Mouse (Mus musculus): ENCODE results near the gene Itgb3.

Gene Itgb3

DNA sequence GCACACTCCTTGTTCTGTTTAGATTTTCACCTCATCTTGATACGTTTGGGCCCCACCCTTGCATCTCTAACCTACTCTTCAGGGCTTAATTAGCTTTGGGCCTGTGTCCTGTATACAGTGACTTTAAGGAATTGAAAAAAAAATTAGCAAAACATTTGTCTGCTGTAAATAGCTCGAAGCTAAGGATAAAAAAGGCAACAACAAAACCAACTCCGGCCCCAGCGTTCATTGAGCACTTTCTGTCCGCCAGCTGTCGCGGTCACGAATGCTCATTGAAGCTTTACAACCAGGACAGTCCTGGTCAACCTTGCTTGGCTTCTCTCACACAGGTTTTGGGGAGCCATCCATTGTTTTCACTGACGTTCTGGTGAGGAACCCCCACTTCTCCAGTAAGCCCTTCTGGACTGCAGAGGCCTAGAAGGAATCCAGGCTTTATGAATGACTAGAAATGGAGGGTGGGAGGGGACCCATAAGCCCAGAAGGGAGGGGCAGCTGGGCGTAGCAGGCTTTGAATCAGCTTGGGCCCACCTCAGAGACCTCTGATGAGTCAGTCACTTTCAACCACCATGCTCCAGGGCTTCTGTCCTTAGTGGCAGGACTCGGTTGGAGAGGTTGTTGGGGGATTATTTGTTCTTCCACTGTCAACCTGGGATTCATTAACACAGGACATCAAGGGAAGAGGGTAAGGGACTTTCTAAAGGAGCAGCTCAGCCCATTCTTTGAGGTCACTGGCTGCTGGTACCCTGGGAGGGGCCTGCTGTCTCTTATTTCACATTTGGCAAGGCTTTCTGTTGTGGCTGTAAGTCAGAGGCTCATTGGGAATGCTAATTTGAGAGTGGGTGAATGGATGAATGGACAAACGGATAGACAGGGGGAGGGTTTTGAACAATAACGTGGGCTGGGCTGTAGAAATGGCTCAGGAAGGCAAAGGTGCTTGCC lies 11.6 kb downstream of the Itgb3 start:
- no peak for DNase-seq (ENCODE audit: low spot score in 2 of 2)

DNA sequence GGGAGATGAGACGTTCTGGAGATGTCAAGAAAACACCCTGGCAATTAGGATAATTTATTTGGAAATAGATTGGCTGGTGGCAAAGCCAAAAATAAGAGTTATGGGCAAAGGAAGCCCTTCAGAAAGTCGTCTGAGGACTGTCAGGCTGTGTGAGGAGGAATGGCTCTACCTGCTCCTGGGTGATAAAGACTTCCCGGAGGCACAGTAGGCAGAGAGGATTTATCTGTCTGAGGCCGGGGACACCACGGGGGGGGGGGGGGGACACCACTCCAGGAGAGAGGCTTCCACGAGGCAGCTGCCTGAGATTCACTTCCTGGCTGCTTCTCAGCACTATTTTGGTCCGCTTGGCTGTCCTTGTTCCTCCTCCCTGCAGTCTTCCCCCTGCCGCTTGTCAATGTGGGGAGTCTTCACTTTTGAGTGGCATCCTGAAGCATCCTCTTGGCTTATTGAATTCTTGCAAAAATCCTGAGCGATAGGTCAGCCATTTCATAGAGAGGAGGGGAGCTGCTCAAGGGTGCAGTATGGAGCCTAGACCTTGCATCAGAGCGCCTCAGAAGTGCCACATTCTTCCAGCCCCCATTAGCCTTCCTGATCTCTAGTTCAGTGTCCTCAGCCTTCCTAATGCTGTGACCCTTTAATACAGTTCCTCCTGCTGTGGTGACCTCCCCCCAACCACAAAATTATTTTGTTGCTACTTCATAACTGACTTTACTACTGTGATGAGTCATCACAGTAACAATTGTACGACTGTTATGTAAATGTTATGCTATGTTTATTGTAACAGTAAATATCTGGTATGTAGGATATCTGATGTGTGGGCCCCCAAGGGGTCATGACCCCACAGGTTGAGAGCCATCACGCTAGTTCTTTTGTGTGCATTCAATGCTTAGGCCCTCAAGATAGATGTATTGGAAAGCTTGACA lies 14.5 kb downstream of the Itgb3 start:
- DNase-seq (ENCODE audit: low spot score in 2 of 2), result no peak

GRCm38 (mm10) chr11:104624791-104625391 lies 17.1 kb downstream of the Itgb3 start:
- DNase-seq (ENCODE audit: low spot score in 2 of 2), result no peak

DNA sequence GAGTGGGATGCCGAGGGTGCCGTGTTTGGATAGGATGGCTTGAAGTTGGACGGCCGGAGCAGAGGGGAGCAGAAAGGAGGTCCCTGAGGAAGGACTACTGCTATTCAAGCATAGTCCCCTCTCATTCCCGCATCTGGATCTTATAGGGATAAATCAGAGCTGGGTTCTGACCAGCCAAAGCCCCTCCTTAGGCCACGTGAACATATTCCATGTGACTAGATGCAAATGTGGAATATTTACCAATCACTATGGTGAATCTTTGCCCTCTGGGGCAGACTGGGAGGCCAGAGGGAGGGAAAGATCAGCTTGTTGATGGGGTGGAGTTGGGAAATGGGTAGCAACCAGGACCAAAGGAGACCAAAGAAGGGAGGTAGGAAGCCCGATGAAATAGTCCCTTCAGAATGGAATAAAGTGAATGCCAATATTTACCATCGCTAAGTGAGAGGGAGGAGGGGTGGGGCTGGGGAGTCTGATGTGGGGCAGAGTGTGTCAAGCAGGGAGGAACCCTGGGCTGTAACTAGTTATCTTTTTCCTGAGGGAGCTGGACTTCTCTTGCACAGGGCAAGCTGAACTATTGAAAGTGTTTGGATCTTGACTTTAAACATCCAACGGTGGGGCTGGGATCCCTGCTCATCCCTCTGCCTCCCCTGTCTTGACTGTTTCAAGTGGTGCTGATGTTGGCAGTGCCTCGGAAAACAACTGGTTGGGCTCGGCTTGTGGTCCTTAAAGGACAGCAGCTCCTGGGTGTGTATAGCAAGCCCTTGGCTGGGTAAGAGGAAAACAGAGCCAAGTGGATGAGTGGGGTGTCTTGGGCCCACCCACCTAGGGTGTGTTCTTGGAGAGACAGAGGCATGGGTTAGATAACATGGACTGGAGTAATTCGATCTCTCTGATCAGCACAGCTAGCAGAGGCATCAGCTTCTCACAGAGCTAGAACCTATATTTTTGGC lies 17.9 kb downstream of the Itgb3 start:
- no peak for DNase-seq (ENCODE audit: low spot score in 2 of 2)

DNA sequence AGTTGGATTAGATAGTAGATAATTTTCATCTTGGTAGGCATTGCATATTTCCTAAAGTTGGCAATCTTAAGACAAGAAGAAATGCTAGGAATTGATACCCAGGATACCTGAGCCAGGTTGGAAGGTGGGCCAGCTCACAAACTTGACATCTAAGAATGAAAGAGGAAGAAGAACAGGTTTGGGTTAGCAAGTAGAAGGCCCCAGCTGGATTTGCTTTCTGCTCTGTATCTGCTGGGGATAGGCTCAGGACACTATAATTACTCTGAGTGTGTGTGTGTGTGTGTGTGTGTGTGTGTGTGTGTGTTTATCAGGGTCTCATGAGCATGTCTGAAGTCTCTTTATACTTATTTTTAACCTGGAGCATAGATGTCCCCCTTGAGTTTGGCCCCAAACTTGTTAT lies 18.8 kb downstream of the Itgb3 start:
- no peak for DNase-seq (ENCODE audit: low spot score in 2 of 2)

DNA sequence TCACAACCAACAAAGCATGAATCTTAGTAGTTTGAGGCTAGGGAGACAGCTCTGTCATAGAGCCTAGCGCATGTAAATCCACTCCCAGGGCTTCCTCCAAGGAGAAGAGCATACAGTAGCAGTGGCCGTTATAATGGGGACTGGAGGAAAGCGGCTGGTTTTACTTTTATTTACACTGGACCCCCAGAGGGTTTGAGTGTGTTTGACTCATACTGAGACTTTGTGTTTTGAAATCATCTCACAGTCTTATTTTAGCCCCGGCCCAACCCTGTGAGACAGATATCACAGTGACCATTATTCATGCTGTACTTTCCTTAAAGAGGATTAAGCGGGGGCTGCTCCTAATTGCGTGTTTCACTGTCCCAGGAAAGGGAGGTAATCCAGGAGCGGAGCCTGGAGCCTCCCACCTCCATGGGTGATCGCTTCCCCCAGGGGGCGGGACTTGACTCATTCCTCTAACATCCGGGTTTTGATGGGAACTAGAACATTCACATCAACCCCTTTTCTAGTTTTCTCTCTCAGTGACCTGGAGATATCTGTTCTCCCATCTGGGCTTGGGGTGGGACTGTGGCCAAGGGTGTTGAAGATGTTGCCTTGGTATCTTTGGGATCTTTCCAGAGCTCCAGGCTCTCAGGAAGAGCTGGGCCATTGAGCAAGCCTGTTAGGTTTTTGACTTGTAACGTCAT lies 20.0 kb downstream of the Itgb3 start:
- DNase-seq (ENCODE audit: low spot score in 2 of 2), result no peak

- no peak for DNase-seq (ENCODE audit: low spot score in 2 of 2)
Measured at GRCm38 (mm10) chr11:104628566-104628965, 20.8 kb downstream of the Itgb3 start.

DNA sequence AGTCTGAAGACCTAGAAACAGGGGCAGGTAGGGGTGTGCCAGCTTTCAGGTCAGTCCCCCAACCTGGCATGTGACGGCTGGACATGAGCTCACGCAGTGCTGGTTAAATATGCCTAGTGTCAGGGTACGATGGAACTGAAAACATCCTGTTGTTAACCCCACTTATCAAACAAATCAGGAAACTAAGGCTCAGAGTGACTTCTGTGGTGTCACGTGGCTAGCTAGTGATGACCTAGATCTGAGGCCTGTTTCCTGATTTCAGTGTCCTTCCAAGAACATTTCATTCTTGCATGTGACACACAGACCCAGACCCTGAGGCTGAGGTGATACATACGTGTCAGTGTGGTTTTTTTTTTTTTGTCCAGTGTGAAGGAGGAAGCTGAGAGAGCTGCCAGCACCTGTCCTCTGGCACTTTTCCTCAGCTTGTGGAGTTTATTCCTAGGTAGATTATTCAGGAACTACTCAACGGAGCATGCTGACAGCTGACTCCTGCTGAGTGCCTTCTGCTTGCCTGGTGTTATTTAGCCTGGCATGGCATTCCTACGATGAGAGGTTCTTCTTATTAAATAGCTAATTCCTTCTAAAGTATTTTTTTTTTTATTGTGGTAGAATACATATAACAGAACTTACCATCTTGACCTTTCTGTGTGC lies 22.5 kb downstream of the Itgb3 start:
- DNase-seq (ENCODE audit: low spot score in 2 of 2), result no peak

GRCm38 (mm10) chr11:104631306-104631705 lies 23.5 kb downstream of the Itgb3 start:
- DNase-seq (ENCODE audit: low spot score in 2 of 2), result no peak

DNA sequence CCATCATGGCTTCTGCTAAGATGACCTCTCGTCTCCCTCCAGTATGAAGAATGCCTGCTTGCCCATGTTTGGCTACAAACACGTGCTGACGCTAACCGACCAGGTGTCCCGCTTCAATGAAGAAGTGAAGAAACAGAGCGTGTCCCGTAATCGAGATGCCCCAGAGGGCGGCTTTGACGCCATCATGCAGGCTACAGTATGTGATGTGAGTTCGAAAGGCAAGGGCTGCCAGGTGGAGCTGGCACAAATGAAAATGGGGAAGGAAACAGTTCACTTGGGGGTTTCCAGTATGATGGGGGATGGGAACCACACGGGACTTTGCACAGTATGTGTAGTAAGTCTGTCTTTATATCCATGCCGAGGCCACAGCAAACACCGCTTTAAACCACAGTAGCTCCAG lies 29.2 kb downstream of the Itgb3 start:
- no peak for DNase-seq (ENCODE audit: low spot score in 2 of 2)

DNA sequence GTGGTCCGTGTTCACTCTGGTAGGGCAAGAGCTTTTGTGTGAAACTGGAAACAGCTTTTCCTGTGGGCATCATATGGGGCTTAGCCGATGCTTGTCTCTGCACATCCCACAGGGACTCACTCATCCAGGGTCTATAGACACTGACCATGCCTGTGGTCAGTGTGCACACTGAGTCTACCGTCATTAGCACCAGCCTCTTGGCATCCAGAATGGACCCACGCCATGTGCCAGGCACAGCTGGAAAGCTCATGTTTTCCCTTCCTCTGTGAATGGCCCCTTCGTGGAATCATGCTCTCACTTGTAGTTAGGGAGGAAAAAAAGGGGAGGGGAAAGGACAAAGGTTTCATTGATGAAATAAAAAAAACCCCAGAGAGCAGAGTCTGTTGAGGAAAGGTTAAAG lies 30.2 kb downstream of the Itgb3 start:
- DNase-seq (ENCODE audit: low spot score in 2 of 2), result no peak

DNA sequence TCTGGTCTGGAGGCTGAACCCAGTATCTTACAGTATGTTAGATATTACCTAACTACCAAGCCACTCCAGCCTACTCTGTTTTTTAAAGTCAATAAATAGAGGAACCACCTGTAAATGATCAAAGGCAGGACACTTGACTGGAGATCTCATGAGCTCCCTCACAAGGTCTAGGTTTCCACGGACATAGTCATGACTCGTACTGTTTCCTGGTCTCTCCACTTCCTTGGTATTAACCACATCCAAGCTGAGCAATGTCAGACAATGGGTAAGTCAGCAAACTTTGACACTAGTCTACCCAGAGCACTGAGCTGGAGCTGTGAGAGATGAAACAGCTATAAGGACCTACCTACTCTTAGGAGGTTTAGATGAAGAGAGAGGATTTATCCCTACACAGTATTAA lies 31.1 kb downstream of the Itgb3 start:
- no peak for DNase-seq (ENCODE audit: low spot score in 2 of 2)

GRCm38 (mm10) chr11:104639634-104640033 lies 31.8 kb downstream of the Itgb3 start:
- DNase-seq (ENCODE audit: low spot score in 2 of 2), result no peak

- no peak for DNase-seq (ENCODE audit: low spot score in 2 of 2)
Measured at GRCm38 (mm10) chr11:104640894-104641293, 33.1 kb downstream of the Itgb3 start.

GRCm38 (mm10) chr11:104643236-104643635 lies 35.4 kb downstream of the Itgb3 start:
- no peak for DNase-seq (ENCODE audit: low spot score in 2 of 2)

DNA sequence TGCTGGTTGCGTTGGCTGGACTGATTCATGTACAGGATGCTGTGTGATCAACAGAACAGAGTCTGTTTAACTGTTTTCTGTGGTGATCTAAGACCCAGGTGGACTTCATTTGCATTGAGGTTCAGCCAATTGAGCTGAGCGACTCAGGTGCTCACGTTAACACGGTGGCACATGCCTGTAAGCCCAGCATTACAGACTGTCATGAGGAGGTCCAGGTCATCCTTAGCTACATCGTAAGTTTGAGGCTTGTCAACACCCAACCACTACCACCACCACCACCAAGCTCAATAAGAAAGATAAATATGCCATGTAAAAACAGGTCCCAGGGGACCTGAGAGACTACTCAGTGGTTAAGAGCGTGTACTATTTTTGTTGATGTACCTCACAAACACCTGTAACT lies 37.6 kb downstream of the Itgb3 start:
- no peak for DNase-seq (ENCODE audit: low spot score in 2 of 2)

DNA sequence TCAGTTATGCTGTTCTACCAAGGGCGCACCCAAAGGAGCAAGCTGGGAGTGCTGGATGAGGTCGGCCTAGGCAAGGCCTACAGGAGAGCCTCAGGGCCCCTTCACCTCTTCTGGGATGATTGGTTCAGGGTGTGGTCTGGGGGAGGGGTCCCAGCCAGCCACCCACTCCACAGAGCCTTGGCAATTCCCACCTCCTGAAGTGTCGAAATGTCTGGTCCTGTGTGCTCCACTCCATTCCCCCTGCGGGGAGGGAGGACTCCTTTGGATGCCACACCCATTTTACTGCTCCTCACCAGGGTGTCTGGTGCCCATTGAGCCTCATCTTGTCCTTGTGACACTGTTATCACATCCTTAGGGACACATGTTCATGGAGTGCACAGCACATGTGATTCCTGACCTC lies 38.4 kb downstream of the Itgb3 start:
- DNase-seq (ENCODE audit: low spot score in 2 of 2), result no peak

DNA sequence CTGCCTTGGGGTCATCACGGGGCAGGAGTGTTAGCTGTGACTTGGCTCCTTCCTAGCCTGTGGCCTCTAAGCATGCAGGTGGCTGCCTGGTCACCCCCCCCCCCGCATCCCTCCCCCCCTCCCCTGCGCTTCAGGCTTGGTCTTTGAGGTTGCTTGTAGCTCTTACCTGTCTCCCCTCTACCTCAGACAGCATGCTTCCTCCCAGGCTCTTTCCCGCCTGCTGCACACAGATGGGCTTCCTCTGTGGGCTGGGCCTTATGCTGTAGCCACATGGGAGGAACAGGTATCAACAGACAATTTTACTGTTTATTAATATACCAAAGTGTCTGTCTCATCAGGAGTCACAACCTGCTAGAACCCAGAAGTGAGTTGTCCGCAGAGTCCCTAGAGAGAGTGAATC lies 38.8 kb downstream of the Itgb3 start:
- no peak for DNase-seq (ENCODE audit: low spot score in 2 of 2)

GRCm38 (mm10) chr11:104647188-104647867 lies 39.5 kb downstream of the Itgb3 start:
- DNase-seq (ENCODE audit: low spot score in 2 of 2), result peak in 1 of 2 experiments; percentile 10

All from left cerebral cortex, adult 9 months (tissue).